Mouse (Mus musculus) NIH3T3 (cell line): Measurements from ENCODE around the gene Mllt6.
"Not testable (repeated sequence)": the region's sequence is repeated elsewhere in the genome, so short reads cannot be mapped to it uniquely, and the experiment has no call there.

Experiments used
- DNase-seq: peaks from one replicate; pipeline ENCODE4 v3.0.0-alpha.2; 2012; ENCODE audit warnings: low read depth

The Mllt6 gene

GRCm38 (mm10) chr11:97716021-97716420 is 52.8 kb downstream of the Mllt6 start:
- DNase-seq = no peak

GRCm38 (mm10) chr11:97717369-97718280 is 54.4 kb downstream of the Mllt6 start:
- DNase-seq = no peak

GRCm38 (mm10) chr11:97718281-97718860 is 55.2 kb downstream of the Mllt6 start:
- no peak for DNase-seq

GRCm38 (mm10) chr11:97719041-97719440 is 55.8 kb downstream of the Mllt6 start:
- no peak for DNase-seq

GRCm38 (mm10) chr11:97721338-97721737 is 58.1 kb downstream of the Mllt6 start:
- no peak for DNase-seq

GRCm38 (mm10) chr11:97723709-97724108 is 60.5 kb downstream of the Mllt6 start:
- DNase-seq = no peak

GRCm38 (mm10) chr11:97728311-97728710 is 65.1 kb downstream of the Mllt6 start:
- no peak for DNase-seq

- DNase-seq = no peak
These were observed 65.5 kb downstream of the Mllt6 start for GRCm38 (mm10) chr11:97728730-97729129.

GRCm38 (mm10) chr11:97733689-97734088 is 70.5 kb downstream of the Mllt6 start:
- no peak for DNase-seq

- DNase-seq = not testable (repeated sequence)
These were observed 71.6 kb downstream of the Mllt6 start for GRCm38 (mm10) chr11:97734810-97735209.
